Mouse (Mus musculus): ENCODE measurements at regions not wholly inside any gene's neighbourhood (a gene's known extent, or its start where the extent isn't known, plus 50 kb on each side); places are given as distances from the start of the nearest gene placed in this dataset.

- ATAC-seq (ENCODE audit: poor library complexity, severe bottlenecking), result no peak
These were observed 278.2 kb upstream of the Castor2 start for GRCm38 (mm10) chr5:133821273-133821672.

- ATAC-seq (ENCODE audit: poor library complexity, severe bottlenecking), result no peak
These were observed 284.0 kb upstream of the Castor2 start for GRCm38 (mm10) chr5:133815462-133815861.

- no peak for ATAC-seq (ENCODE audit: poor library complexity, severe bottlenecking)
These were observed 285.1 kb upstream of the Castor2 start for GRCm38 (mm10) chr5:133814436-133814835.

GRCm38 (mm10) chr5:133812216-133812615 lies 287.3 kb upstream of the Castor2 start:
- no peak for ATAC-seq (ENCODE audit: poor library complexity, severe bottlenecking)

DNA sequence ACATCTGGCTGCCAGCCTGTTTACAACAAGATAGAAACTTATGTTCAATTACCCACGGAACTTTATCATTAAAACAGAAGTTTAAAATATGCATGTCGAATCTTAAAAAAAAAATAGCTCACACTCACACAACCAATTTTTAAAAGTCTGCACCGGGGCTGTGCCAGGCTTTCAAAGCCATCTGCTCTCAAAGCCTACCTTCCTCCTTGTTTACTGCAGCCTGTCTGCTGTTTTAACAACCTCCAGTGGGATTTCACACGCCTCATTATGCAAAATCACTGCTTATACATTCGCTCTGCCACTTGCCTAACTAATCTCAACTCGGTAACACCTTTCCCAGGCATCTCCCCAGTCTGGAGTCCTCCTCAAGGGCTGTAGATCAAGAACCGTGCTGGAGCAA lies 292.6 kb upstream of the Castor2 start:
- no peak for ATAC-seq (ENCODE audit: poor library complexity, severe bottlenecking)

DNA sequence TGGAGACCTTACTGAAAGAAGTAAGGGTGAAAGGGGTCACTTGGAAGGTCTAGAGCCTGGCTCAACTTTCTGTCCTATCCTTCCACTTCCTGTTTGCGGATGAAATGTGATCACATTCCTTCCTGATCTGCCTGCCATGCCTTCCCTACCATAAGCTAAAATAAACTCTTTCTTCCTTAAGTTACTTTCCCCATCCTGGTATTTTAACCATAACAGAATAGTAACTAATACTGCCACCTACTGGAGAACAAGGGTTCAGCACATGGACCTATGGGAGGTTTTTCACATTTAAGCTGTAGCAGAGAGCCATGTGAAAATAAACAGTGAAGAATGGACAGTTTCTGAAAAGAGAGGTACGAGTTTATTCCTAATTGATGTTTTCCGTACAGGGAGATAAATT lies 297.5 kb upstream of the Castor2 start:
- ATAC-seq (ENCODE audit: poor library complexity, severe bottlenecking), result no peak

DNA sequence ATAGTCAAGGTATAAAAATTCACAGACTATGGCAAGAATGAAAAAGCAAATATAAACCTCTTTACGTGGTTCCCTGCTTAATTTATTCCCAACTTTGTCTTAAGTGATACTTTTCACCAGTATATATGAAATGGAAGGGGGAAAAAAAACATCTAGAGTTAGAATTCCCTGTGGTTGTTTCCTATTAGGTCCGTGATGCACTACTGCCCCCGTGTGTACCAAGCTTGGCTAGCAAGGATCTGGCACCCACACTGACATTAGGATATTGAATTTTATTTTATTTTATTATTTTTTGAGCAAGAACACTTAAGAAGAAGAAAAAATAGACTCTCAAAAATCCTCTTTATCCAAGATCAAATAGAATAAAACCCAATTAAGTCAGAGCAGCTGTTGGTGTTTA lies 303.9 kb upstream of the Castor2 start:
- no peak for ATAC-seq (ENCODE audit: poor library complexity, severe bottlenecking)

DNA sequence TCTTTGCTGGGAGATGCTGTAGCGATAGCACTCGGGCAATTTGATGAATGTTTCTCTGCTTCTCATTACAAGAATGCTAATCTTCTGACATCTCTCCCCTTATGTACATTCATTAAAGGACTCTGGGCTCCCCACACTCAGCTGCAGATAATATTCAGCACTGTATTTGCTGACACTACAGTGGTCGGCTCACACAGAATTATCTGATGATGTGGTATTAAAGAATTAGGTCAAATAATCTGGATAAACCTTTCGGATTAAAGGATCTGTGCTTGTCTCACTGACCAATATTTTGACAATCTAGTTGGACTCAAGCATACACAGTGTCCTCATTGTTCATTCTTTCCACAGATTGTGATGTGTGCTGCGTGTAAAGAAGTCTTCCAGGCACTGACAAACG lies 308.8 kb upstream of the Castor2 start:
- ATAC-seq (ENCODE audit: poor library complexity, severe bottlenecking), result no peak

DNA sequence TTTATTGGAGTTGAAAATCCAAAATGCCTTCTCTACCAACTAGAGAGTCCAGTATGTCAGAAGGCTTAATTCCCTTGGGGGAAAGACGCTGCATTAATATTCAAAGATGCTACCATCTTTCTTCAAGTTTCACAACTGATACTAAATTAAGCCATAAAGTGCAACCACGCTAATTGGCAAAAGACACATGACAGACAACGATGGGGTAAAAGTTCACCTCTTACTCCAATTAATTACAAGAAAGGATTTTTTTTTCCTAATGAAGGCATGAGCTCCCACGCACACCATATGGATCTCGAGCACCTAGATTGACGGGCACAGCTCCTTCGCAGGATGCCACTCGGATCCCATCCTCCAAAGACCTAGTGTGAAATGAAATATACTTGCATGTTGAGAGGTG lies 311.5 kb upstream of the Castor2 start:
- ATAC-seq (ENCODE audit: poor library complexity, severe bottlenecking), result no peak

GRCm38 (mm10) chr5:133787491-133787890 lies 312.0 kb upstream of the Castor2 start:
- ATAC-seq (ENCODE audit: poor library complexity, severe bottlenecking), result no peak

GRCm38 (mm10) chr5:133776591-133776990 lies 322.9 kb upstream of the Castor2 start:
- no peak for ATAC-seq (ENCODE audit: poor library complexity, severe bottlenecking)

- no peak for ATAC-seq (ENCODE audit: poor library complexity, severe bottlenecking)
These were observed 325.4 kb upstream of the Castor2 start for GRCm38 (mm10) chr5:133774116-133774515.

GRCm38 (mm10) chr5:133768856-133769255 lies 330.7 kb upstream of the Castor2 start:
- no peak for ATAC-seq (ENCODE audit: poor library complexity, severe bottlenecking)

GRCm38 (mm10) chr5:133757817-133758216 lies 341.7 kb upstream of the Castor2 start:
- ATAC-seq (ENCODE audit: poor library complexity, severe bottlenecking), result no peak

DNA sequence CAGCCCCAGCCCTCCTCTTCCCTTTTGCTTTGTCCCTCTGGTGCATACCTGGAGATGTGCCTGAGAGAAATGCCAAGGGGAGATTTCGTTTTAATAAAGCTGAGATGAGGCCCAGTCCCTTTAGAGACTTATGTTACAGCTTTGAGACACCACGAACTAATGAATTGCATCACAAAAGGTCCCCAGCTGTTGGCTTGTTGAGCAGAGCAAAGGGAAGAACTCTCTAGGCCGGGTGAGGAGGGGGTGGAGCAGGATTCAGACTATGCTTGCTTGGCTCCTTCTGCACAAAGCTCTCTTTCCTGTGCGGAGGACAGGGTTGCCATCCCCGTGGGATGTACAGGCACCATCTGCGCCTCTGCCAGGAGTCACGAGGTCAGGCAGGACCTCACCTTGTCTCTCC lies 345.3 kb upstream of the Castor2 start:
- ATAC-seq (ENCODE audit: poor library complexity, severe bottlenecking), result no peak

- ATAC-seq (ENCODE audit: poor library complexity, severe bottlenecking), result no peak
These were observed 345.9 kb upstream of the Castor2 start for GRCm38 (mm10) chr5:133753461-133754160.

- ATAC-seq (ENCODE audit: poor library complexity, severe bottlenecking), result no peak
These were observed 352.6 kb upstream of the Castor2 start for GRCm38 (mm10) chr5:133746960-133747359.

GRCm38 (mm10) chr5:133746411-133746810 lies 353.1 kb upstream of the Castor2 start:
- ATAC-seq (ENCODE audit: poor library complexity, severe bottlenecking), result no peak

DNA sequence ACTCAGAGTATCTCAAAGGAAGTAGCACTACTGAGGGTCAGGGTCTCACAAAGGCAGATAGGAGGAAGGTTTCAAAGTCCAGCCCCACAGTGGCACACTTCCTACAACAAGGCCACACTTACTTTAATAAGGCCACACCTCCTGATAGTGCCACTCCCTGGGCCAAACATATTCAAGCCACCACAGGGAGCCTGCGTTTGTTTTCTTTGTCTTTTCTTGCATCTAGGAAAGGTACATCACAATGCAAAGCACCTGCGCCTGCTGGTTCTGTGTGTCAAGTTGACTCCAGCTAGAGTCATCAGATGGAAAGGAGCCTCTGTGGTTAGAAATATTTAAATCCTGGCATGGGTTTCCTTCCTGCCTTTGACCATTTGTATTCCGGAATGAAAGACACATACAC lies 355.4 kb upstream of the Castor2 start:
- no peak for ATAC-seq (ENCODE audit: poor library complexity, severe bottlenecking)

- no peak for ATAC-seq (ENCODE audit: poor library complexity, severe bottlenecking)
These were observed 355.9 kb upstream of the Castor2 start for GRCm38 (mm10) chr5:133743606-133744005.

GRCm38 (mm10) chr5:133731871-133732270 lies 367.6 kb upstream of the Castor2 start:
- ATAC-seq (ENCODE audit: poor library complexity, severe bottlenecking), result no peak

- no peak for ATAC-seq (ENCODE audit: poor library complexity, severe bottlenecking)
These were observed 381.1 kb upstream of the Castor2 start for GRCm38 (mm10) chr5:133718187-133719078.
